Comparison of ENCODE assay signal across 8 mouse cellular contexts in the genomic region with DNA sequence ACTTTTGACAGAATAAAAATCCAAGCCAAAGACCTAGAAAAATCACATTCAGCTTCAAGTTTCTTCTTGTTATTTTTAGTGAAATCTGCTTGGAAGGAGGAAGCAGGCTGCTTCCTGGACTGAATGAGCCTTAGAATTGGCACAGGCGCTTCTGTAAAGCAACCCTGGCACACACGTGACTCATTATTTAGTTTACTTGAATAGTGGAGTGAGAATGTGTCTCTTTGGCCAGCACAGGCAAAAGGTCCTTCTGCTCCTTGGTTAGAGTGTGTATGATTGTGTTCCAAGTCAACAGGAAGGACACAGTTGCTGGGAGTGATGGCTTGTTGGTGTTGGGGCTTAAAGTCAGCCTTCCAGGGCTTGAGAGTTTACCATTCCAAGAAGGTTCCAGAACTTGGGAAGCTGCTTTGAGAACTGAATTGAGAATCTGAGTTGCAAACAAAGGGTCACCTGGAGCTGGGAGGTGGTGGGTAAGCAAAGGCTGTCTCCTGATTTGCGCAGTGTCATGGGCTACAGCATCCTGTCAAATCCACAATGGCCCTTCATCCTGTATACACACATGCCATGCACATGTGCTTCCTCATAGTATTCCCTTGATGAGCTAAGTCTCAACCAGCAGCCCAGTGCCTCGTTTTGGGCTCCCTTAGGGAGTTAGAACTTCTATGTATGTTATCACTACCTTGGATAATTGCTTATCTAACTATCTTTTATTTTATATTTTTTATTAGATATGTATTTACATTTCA. TPM values are rescaled to one million over a fixed set of nuclear protein-coding genes. Genes with fewer than 3 reads are reported as not detected.
DNase-seq lines count a peak whose midpoint lies in the region; ATAC-seq lines count a peak whose summit lies in the region.

No protein-coding gene starts in this region.

- H3K4me2 ChIP-seq in heart, embryonic 13.5 days: no peak overlapping the region
- no peak overlapping the region for H3K4me2 ChIP-seq in neural tube, embryonic 15.5 days

- DNase-seq in layer of hippocampus, adult 9-11 months: peak; percentile 63
- no peak for DNase-seq in layer of hippocampus, postnatal 25 days (ENCODE audit: extremely low spot score in 1 of 2, low spot score in 1 of 2)
- DNase-seq in adrenal gland, postnatal 36 days: peak; percentile 27 to 47
- DNase-seq in kidney, postnatal 36 days: peak; percentile 56 to 82
- peak; percentile 40 for DNase-seq in telencephalon, adult 2 months (ENCODE audit: low read depth, low spot score)
- no peak for DNase-seq in retina, postnatal 1 day

- ATAC-seq in heart, embryonic 13.5 days (ENCODE audit: extremely low read depth, insufficient number of reproducible peaks, low FRiP score, low TSS enrichment): no peak
- no peak for ATAC-seq in neural tube, embryonic 15.5 days (ENCODE audit: low FRiP score)

- no peak overlapping the region for H3K4me3 ChIP-seq in heart, embryonic 13.5 days
- H3K4me3 ChIP-seq in neural tube, embryonic 15.5 days (replicated peaks): no peak overlapping the region

- peak overlapping the region; percentile 74 for H3K27ac ChIP-seq in heart, embryonic 13.5 days (replicated peaks)
- no peak overlapping the region for H3K27ac ChIP-seq in neural tube, embryonic 15.5 days (replicated peaks)

- H3K9ac ChIP-seq in heart, embryonic 13.5 days: no peak overlapping the region
- H3K9ac ChIP-seq in neural tube, embryonic 15.5 days (replicated peaks): no peak overlapping the region

- peaks cover 64% of the 10 kb centered on the region for H3K4me1 ChIP-seq in heart, embryonic 13.5 days
- peaks cover 3% of the 10 kb centered on the region; the same call in 1 of the 2 replicates for H3K4me1 ChIP-seq in neural tube, embryonic 15.5 days

- H3K9me3 ChIP-seq in heart, embryonic 13.5 days: no peaks in the 10 kb centered on the region
- H3K9me3 ChIP-seq in neural tube, embryonic 15.5 days (replicated peaks): no peaks in the 10 kb centered on the region

- H3K27me3 ChIP-seq in heart, embryonic 13.5 days (replicated peaks): no peaks in the 10 kb centered on the region
- no peaks in the 10 kb centered on the region for H3K27me3 ChIP-seq in neural tube, embryonic 15.5 days (replicated peaks)

- H3K36me3 ChIP-seq in heart, embryonic 13.5 days: peaks cover 8% of the 10 kb centered on the region; the same call in 1 of the 2 replicates
- no peaks in the 10 kb centered on the region for H3K36me3 ChIP-seq in neural tube, embryonic 15.5 days

- 73% methylated on average over 4 of the region's 4 CpGs for WGBS in heart, embryonic 13.5 days
- WGBS in neural tube, embryonic 15.5 days: 73% methylated on average over 4 of the region's 4 CpGs

RNA-seq across cellular contexts. Expression of a gene that starts 38.6 kb away (rescaled TPM):
- 10 to 100 TPM in 1 of 2 experiments, 1 to 10 TPM in 1; 9.3 to 12.8 TPM for total RNA-seq in layer of hippocampus, postnatal 25 days (2021)
- total RNA-seq in adrenal gland, postnatal 36 days (2021): 10 to 100 TPM; 16.0 to 20.4 TPM
- 18.6 and 20.7 TPM in 2 replicates for polyA plus RNA-seq in heart, embryonic 13.5 days (2015; fragmentation: Nextera tagmentation; extraction: Ambion mirVana)
- polyA plus RNA-seq in neural tube, embryonic 15.5 days (2015; fragmentation: Nextera tagmentation; extraction: Ambion mirVana): 11.9 and 17.2 TPM in 2 replicates

Comparison
In these comparisons a context has a peak if more than half of its experiments do, and no peak if none do; other contexts are left out.
1. DNase-seq: peak in layer of hippocampus, adult 9-11 months (single experiment), adrenal gland, postnatal 36 days (2 of 2), kidney, postnatal 36 days (2 of 2) and telencephalon, adult 2 months (single experiment); none in layer of hippocampus, postnatal 25 days (0 of 2) and retina, postnatal 1 day (single experiment).